Mouse (Mus musculus) spleen, adult 12 weeks (tissue): Measurements from ENCODE around the gene Rtf2.

Experiments
- DNase-seq: peaks from one replicate; pipeline ENCODE4 v3.0.0; 2022; ENCODE audit warnings: low spot score

The Rtf2 gene

DNA sequence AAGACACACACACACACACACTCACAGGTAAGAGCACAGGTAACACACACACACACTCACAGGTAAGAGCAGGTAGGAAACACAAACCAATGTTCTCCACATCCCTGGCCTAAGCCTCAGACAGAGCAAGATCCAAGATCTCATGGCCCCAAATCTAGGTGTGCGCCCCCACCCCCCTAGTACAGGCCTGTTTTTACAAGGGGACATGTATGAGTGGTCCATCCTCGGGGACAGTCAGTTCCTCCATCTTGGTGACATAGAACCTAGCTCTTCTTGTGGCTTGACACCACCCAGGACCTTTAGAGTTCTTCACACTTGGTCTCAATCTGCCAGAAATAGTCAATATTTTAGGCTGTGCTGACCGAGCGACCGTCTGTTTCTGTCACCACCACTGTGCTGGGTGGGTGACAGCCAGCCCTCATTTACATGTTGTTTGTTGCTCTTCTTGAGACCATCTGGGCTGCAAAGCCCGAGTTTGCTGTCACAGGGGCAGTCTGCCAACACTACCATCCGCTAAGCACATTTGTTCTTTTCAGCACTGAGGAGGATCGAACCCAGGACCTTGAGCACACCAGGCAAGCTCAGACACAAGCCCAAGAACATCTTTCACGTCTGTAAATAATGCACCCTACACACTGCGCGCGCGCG, 43.5 kb downstream of the Rtf2 start:
- DNase-seq = no peak

- no peak for DNase-seq
Observed at GRCm38 (mm10) chr2:172484696-172485370, 44.5 kb downstream of the Rtf2 start.

DNA sequence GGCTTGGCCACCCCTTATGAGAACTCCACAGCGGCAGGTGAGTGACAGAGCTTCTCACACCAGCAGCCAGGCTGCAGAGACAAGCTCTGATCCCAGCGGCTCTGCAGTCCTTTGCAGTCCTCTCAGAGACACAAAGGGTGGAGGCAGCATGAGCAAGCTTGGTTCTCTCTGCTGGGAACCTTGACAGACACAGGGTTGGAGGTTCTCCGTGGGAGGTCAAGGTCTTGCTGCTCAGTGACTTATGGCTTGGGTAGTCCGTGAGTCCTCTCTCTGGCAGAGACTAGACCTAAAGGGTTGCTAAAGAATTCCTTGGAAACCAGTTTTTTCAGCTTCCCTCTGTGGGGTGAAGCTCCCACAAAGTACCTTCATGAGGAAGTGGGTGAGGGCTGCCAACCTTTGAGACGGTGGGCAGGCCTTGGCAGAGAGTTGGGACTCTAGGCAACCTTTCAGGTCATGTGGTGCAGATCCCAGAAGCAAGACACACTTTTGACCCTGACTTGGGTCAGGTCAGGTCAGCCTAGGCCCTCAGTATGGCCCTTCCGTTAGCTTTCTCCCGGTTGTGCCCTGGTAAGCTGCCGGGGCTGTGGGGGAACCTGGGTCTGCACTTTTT, 56.5 kb downstream of the Rtf2 start:
- no peak for DNase-seq

DNA sequence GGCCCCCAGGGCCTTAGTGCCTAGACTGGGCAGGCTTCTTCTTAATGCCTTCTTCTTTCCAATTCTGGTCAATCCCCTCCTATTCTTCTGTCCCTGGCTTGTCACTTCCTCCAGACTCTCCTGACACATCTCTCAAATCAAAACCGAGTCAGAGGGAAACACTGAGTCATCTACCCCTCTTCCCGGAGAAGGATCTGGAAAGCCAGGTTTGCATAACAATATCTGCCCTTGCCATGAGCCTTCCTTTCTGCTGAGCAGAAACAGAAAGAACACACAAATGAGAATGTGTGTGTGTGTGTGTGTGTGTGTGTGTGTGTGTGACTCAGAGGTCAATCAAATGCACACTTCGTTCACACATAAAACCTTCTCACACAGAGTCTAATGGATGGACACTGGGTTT, 58.5 kb downstream of the Rtf2 start:
- no peak for DNase-seq

- DNase-seq = no peak
Observed at GRCm38 (mm10) chr2:172500752-172501316, 60.5 kb downstream of the Rtf2 start.

GRCm38 (mm10) chr2:172501341-172501740, 61.0 kb downstream of the Rtf2 start:
- no peak for DNase-seq

DNA sequence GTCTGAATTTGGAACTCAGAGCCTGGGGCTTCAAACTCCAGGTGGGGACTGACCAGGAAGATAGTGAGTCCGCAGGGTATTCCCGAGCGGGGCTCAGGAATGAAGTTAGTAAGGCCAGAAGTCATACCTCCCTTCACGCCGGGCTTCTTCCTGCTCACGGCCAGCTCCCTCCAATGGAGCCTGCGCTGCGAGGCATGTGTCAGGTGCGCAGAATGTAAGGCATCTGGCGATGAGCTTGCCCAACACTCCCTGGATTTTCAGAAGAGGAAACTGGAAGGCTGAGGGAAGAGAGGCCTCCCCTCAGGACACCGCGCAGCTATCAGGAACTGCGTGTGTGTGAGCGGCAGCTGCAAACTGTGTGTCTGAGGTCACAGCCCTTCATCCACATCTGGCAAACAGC, 61.8 kb downstream of the Rtf2 start:
- no peak for DNase-seq

- no peak for DNase-seq
Observed at GRCm38 (mm10) chr2:172506121-172506520, 65.8 kb downstream of the Rtf2 start.

GRCm38 (mm10) chr2:172510056-172510712, 69.8 kb downstream of the Rtf2 start:
- DNase-seq = no peak

GRCm38 (mm10) chr2:172510899-172511298, 70.5 kb downstream of the Rtf2 start:
- no peak for DNase-seq

DNA sequence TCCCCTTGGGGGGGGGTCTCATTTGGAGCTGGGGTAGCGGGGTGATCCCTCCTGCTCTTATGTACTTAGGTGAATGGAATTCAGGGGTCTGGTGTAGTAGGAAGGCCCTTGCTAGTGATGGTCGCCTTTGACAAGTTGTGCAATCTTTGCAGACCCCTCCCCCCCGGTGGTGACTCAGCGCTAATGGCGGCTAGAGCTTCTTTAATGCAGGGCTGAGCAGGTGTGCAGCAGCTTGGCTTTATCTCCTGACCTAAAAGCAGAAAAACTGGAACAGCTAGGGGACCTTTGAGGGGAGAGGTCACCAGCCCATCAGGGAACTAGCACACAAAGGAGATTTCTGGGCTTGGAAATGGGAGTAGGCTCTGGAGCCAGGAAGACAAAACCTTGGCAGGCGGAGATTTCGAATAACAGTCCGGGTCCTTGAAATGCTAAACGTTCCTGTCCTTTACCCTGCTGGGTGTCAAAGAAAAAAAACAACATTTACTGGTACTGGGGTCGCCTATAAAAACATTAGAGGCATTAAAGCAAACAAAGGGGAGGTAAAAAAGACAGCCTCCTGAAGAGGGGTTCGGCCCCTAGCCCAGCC, 76.1 kb downstream of the Rtf2 start:
- DNase-seq = no peak
